Mouse (Mus musculus): ENCODE measurements around the gene Myo16. TPM values are rescaled to one million over a fixed set of nuclear protein-coding genes. Genes with fewer than 3 reads are reported as not detected.

The Myo16 gene
- polyA plus RNA-seq, 1 experiment, result not detected

DNA sequence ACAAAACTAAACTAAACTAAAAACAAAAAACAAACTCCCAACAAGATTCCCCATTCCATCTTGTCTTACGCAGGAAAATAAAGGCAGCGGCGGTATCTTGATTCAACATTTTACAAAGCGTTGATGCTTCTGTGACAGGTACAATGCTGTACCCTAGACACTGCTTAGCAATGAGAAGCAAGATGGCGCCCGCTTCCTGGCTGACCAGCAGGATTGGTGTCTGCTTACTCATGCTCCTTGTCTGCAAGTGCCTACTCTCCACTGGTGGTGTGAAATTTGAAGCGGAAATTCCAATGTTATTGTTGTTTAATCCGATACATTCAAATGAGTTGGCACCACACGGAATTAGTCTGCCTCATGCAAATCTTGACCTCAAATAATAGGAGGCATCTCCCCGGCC lies 421.5 kb downstream of the Myo16 start:
- Histone ChIP-seq H3K36me3 (ENCODE audit: control insufficient read depth, insufficient read depth, low read length, poor library complexity, severe bottlenecking) (no peaks in the 10 kb centered on the region), H3K9me3 (replicated peaks; ENCODE audit: control insufficient read depth, insufficient read depth, low read length, poor library complexity, severe bottlenecking) (no peaks in the 10 kb centered on the region), H3K27me3 (ENCODE audit: control insufficient read depth, insufficient read depth, low read length, poor library complexity, severe bottlenecking) (no peaks in the 10 kb centered on the region), H3K4me3 (ENCODE audit: low read depth, low read length) (no peak overlapping the region), H3K9ac (ENCODE audit: low read depth, poor library complexity, severe bottlenecking) (no peak overlapping the region), H3K4me1 (ENCODE audit: control insufficient read depth, insufficient read depth, low read length) (no peaks in the 10 kb centered on the region), H3K27ac (ENCODE audit: insufficient read depth, low read length) (no peak overlapping the region)
- TF ChIP-seq POLR2A (IDR thresholded peaks at IDR 0.05; ENCODE audit: insufficient read depth, low read length), result no peak
- no peak for TF ChIP-seq CTCF (IDR thresholded peaks at IDR 0.05; ENCODE audit: low read depth, low read length)
- no peak for TF ChIP-seq EP300 (IDR thresholded peaks at IDR 0.05; ENCODE audit: insufficient read depth, low read depth, low read length)

DNA sequence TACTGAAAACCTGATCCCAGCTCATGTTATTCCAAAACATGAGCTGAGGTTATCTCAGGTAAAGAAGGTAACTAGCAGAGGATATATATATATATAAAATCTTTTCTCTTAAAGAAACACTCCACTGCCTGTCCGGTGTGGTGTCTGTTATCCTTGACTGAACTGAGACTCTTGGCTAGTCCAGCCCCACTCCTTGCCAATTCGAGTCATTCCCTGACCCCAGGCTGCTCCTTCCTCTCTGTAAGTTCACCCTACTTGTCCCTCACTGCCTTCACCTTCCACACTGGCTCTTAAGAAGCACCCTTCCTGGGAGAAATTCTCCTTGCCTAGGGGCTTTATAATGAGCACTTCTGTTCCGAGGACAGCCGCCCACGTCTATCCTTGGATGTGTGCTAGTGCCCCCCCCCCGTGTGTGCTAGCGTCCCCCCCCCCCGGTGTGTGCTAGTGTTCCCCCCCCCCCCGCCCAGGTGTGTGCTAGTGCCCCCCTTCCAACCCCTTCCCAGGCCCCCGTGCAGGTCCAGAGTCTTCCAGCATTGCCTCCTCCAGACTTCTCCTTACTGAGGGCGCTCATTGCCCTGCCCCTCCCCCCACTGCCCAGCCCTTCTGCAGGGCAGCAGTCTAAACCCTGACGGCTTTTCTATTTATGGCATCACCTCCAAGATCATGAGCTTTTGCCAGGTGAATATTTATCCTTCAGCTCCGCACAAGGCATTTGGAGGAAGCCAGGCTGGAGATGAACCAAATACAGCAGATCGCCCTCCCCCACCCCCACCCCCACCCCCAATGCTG lies 433.4 kb downstream of the Myo16 start:
- no peak overlapping the region for H3K27ac ChIP-seq (ENCODE audit: insufficient read depth, low read length)
- H3K27me3 ChIP-seq (ENCODE audit: control insufficient read depth, insufficient read depth, low read length, poor library complexity, severe bottlenecking), result no peaks in the 10 kb centered on the region
- H3K4me3 ChIP-seq (ENCODE audit: low read depth, low read length), result no peak overlapping the region

DNA sequence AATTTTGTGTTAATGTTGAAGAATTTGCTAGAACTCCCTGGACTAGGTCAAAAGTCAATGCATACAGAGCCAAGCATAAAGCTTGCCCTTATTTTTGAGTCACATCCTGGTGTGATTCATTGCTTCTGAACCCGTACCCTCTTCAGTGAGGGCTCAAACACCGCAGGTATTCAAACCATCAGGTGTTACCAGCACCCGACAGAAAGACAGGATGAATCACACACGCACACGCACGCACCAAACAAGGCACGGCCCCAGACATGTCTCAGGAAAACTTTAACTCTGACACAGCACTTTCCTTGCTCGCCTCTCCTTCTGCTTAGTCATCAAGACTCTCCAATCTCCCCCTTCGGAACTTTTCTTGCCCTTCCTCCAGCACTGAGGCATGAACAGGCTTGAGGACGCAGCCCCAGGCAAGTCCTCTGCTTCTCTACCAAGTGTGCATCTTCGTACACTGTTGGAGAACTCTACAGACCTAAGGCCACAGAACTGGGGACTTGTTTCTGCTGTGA lies 435.8 kb downstream of the Myo16 start:
- H3K9me3 ChIP-seq (replicated peaks; ENCODE audit: control insufficient read depth, insufficient read depth, low read length, poor library complexity, severe bottlenecking), result peaks cover 11% of the 10 kb centered on the region
- no peaks in the 10 kb centered on the region for H3K4me1 ChIP-seq (ENCODE audit: control insufficient read depth, insufficient read depth, low read length)
- no peak for TF ChIP-seq CTCF (IDR thresholded peaks at IDR 0.05; ENCODE audit: low read depth, low read length)
- no peak for TF ChIP-seq EP300 (IDR thresholded peaks at IDR 0.05; ENCODE audit: insufficient read depth, low read depth, low read length)
- no peak for TF ChIP-seq POLR2A (IDR thresholded peaks at IDR 0.05; ENCODE audit: insufficient read depth, low read length)
- no peaks in the 10 kb centered on the region for H3K36me3 ChIP-seq (ENCODE audit: control insufficient read depth, insufficient read depth, low read length, poor library complexity, severe bottlenecking)
- no peak overlapping the region for H3K4me3 ChIP-seq (ENCODE audit: low read depth, low read length)
- no peak overlapping the region for H3K27ac ChIP-seq (ENCODE audit: insufficient read depth, low read length)
- no peak overlapping the region for H3K9ac ChIP-seq (ENCODE audit: low read depth, poor library complexity, severe bottlenecking)
- no peaks in the 10 kb centered on the region; the same call in 1 of the 2 replicates for H3K27me3 ChIP-seq (ENCODE audit: control insufficient read depth, insufficient read depth, low read length, poor library complexity, severe bottlenecking)

More for the DNA sequence above, 433.4 kb downstream of the Myo16 start:
- Histone ChIP-seq H3K36me3 (ENCODE audit: control insufficient read depth, insufficient read depth, low read length, poor library complexity, severe bottlenecking) (no peaks in the 10 kb centered on the region), H3K9ac (ENCODE audit: low read depth, poor library complexity, severe bottlenecking) (no peak overlapping the region), H3K9me3 (replicated peaks; ENCODE audit: control insufficient read depth, insufficient read depth, low read length, poor library complexity, severe bottlenecking) (peaks cover 11% of the 10 kb centered on the region), H3K4me1 (ENCODE audit: control insufficient read depth, insufficient read depth, low read length) (no peaks in the 10 kb centered on the region)
- TF ChIP-seq CTCF (IDR thresholded peaks at IDR 0.05; ENCODE audit: low read depth, low read length) (no peak), POLR2A (IDR thresholded peaks at IDR 0.05; ENCODE audit: insufficient read depth, low read length) (no peak), EP300 (IDR thresholded peaks at IDR 0.05; ENCODE audit: insufficient read depth, low read depth, low read length) (no peak)

DNA sequence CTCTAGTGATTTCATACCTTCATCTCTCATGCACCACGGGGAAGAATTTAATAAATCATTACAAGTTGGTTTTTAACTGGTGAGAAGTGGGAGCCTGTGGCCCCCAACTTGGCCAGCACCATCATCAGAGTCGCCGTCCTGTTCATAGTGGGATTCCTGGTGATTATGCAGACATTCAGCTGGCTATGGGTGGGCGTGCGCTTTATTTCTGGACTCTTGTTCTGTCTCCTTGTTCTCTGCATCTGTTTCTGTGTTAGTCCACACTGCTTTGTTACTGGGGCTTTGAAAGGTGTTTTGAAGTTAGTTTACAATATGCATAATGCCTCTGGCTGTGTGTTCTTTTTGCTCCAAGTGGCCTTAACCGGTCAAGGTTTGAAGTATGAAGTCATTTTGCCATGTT lies 439.2 kb downstream of the Myo16 start:
- H3K36me3 ChIP-seq (ENCODE audit: control insufficient read depth, insufficient read depth, low read length, poor library complexity, severe bottlenecking), result no peaks in the 10 kb centered on the region
- H3K4me1 ChIP-seq (ENCODE audit: control insufficient read depth, insufficient read depth, low read length), result no peaks in the 10 kb centered on the region
- no peak overlapping the region for H3K9ac ChIP-seq (ENCODE audit: low read depth, poor library complexity, severe bottlenecking)
- H3K9me3 ChIP-seq (replicated peaks; ENCODE audit: control insufficient read depth, insufficient read depth, low read length, poor library complexity, severe bottlenecking), result peaks cover 11% of the 10 kb centered on the region
- no peak overlapping the region for H3K27ac ChIP-seq (ENCODE audit: insufficient read depth, low read length)
- H3K4me3 ChIP-seq (ENCODE audit: low read depth, low read length), result no peak overlapping the region
- TF ChIP-seq EP300 (IDR thresholded peaks at IDR 0.05; ENCODE audit: insufficient read depth, low read depth, low read length), result no peak
- no peak for TF ChIP-seq CTCF (IDR thresholded peaks at IDR 0.05; ENCODE audit: low read depth, low read length)
- TF ChIP-seq POLR2A (IDR thresholded peaks at IDR 0.05; ENCODE audit: insufficient read depth, low read length), result no peak
- H3K27me3 ChIP-seq (ENCODE audit: control insufficient read depth, insufficient read depth, low read length, poor library complexity, severe bottlenecking), result no peaks in the 10 kb centered on the region; the same call in 1 of the 2 replicates

DNA sequence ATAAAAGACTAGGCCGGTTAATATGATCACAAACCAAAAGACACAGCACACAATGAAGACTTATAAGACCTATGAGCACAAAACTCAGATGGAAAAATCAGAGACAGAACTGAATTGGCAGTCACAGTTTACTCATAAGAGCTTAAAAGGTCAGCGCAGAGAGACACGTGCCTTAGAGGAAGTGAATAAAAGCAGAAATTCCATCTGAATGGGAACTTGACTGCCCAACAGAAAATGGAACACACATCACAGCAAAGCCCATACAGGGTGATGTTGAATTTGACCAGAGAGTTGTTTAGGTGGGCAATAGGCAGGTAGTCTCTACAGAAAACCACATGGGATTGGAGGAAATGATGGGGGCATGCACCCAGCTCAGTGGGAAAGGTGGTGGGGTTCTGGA lies 442.6 kb downstream of the Myo16 start:
- no peak overlapping the region for H3K9ac ChIP-seq (ENCODE audit: low read depth, poor library complexity, severe bottlenecking)
- no peaks in the 10 kb centered on the region for H3K4me1 ChIP-seq (ENCODE audit: control insufficient read depth, insufficient read depth, low read length)
- no peak overlapping the region for H3K4me3 ChIP-seq (ENCODE audit: low read depth, low read length)
- H3K9me3 ChIP-seq (replicated peaks; ENCODE audit: control insufficient read depth, insufficient read depth, low read length, poor library complexity, severe bottlenecking), result no peaks in the 10 kb centered on the region
- no peaks in the 10 kb centered on the region for H3K36me3 ChIP-seq (ENCODE audit: control insufficient read depth, insufficient read depth, low read length, poor library complexity, severe bottlenecking)
- no peaks in the 10 kb centered on the region; the same call in 1 of the 2 replicates for H3K27me3 ChIP-seq (ENCODE audit: control insufficient read depth, insufficient read depth, low read length, poor library complexity, severe bottlenecking)
- no peak for TF ChIP-seq CTCF (IDR thresholded peaks at IDR 0.05; ENCODE audit: low read depth, low read length)
- TF ChIP-seq EP300 (IDR thresholded peaks at IDR 0.05; ENCODE audit: insufficient read depth, low read depth, low read length), result no peak
- no peak for TF ChIP-seq POLR2A (IDR thresholded peaks at IDR 0.05; ENCODE audit: insufficient read depth, low read length)
- no peak overlapping the region for H3K27ac ChIP-seq (ENCODE audit: insufficient read depth, low read length)

DNA sequence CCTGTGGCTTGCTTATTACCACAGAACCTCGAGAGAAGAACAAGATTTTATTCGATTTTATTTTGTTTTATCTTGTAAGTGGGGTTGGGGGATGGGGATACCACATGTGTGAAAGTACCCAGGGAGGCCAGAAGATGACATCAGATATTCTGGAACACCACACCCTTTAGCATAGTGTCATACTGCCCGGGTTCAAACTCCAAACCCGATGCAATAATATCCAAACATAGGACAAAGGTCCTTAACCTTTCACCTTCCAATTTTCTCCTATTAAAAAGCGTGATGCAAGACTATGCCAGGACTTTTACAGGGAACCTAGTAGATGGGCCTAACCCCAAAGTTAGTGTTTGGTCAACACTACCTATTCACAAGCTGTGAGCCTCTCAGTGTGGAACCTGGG lies 443.9 kb downstream of the Myo16 start:
- Histone ChIP-seq H3K9me3 (replicated peaks; ENCODE audit: control insufficient read depth, insufficient read depth, low read length, poor library complexity, severe bottlenecking) (no peaks in the 10 kb centered on the region), H3K9ac (ENCODE audit: low read depth, poor library complexity, severe bottlenecking) (no peak overlapping the region), H3K4me3 (ENCODE audit: low read depth, low read length) (no peak overlapping the region), H3K36me3 (ENCODE audit: control insufficient read depth, insufficient read depth, low read length, poor library complexity, severe bottlenecking) (no peaks in the 10 kb centered on the region), H3K27me3 (ENCODE audit: control insufficient read depth, insufficient read depth, low read length, poor library complexity, severe bottlenecking) (no peaks in the 10 kb centered on the region; the same call in 1 of the 2 replicates), H3K4me1 (ENCODE audit: control insufficient read depth, insufficient read depth, low read length) (no peaks in the 10 kb centered on the region), H3K27ac (ENCODE audit: insufficient read depth, low read length) (no peak overlapping the region)
- TF ChIP-seq POLR2A (IDR thresholded peaks at IDR 0.05; ENCODE audit: insufficient read depth, low read length) (no peak), EP300 (IDR thresholded peaks at IDR 0.05; ENCODE audit: insufficient read depth, low read depth, low read length) (no peak), CTCF (IDR thresholded peaks at IDR 0.05; ENCODE audit: low read depth, low read length) (no peak)

Data from ES-Bruce4 (cell line).